Mouse (Mus musculus) embryo, embryonic 9.5 days (tissue): Measurements from ENCODE around the gene Col2a1.
A peak's percentile ranks its signal among the peaks of the same experiment; 100 is the strongest.

ENCODE experiments used
- DNase-seq: peaks from one replicate; pipeline ENCODE4 v3.0.0-alpha.2; 2017; ENCODE audit errors: extremely low spot score

Gene Col2a1

GRCm38 (mm10) chr15:97963989-97964835 is 40.3 kb downstream of the Col2a1 start, which contains the start of gene Tmem106c:
Tmem106c (plus strand) TSS chr15:97964200.
- peak; percentile 96 for DNase-seq

- no peak for DNase-seq
Measured at GRCm38 (mm10) chr15:97963329-97963988, 41.0 kb downstream of the Col2a1 start.

GRCm38 (mm10) chr15:97956416-97956815 is 48.1 kb downstream of the Col2a1 start:
- DNase-seq: no peak

- no peak for DNase-seq
Measured at GRCm38 (mm10) chr15:97955742-97956141, 48.8 kb downstream of the Col2a1 start.

GRCm38 (mm10) chr15:97955286-97955685 is 49.2 kb downstream of the Col2a1 start:
- DNase-seq: no peak

- DNase-seq: no peak
Measured at GRCm38 (mm10) chr15:97954671-97955070, 49.8 kb downstream of the Col2a1 start.

- DNase-seq: no peak
Measured at GRCm38 (mm10) chr15:97952889-97953189, 51.7 kb downstream of the Col2a1 start.

- peak; percentile 82 for DNase-seq
Measured at GRCm38 (mm10) chr15:97952137-97952888, 52.2 kb downstream of the Col2a1 start.

- DNase-seq: no peak
Measured at GRCm38 (mm10) chr15:97950240-97950639, 54.3 kb downstream of the Col2a1 start.

GRCm38 (mm10) chr15:97949706-97950105 is 54.8 kb downstream of the Col2a1 start:
- DNase-seq: no peak

GRCm38 (mm10) chr15:97948720-97949119 is 55.8 kb downstream of the Col2a1 start:
- DNase-seq: no peak

GRCm38 (mm10) chr15:97945656-97946315 is 58.7 kb downstream of the Col2a1 start:
- no peak for DNase-seq

- DNase-seq: no peak
Measured at GRCm38 (mm10) chr15:97944919-97945574, 59.4 kb downstream of the Col2a1 start.

GRCm38 (mm10) chr15:97943356-97943755 is 61.1 kb downstream of the Col2a1 start:
- no peak for DNase-seq

GRCm38 (mm10) chr15:97942538-97942937 is 62.0 kb downstream of the Col2a1 start:
- no peak for DNase-seq

GRCm38 (mm10) chr15:97941306-97941705 is 63.2 kb downstream of the Col2a1 start:
- DNase-seq: no peak

GRCm38 (mm10) chr15:97940088-97940487 is 64.4 kb downstream of the Col2a1 start:
- no peak for DNase-seq

GRCm38 (mm10) chr15:97938580-97938979 is 65.9 kb downstream of the Col2a1 start:
- DNase-seq: no peak

- no peak for DNase-seq
Measured at GRCm38 (mm10) chr15:97932441-97932840, 72.1 kb downstream of the Col2a1 start.

- no peak for DNase-seq
Measured at GRCm38 (mm10) chr15:97929259-97929824, 75.2 kb downstream of the Col2a1 start.

GRCm38 (mm10) chr15:97927821-97928220 is 76.7 kb downstream of the Col2a1 start:
- no peak for DNase-seq
